Mouse (Mus musculus) heart, postnatal 0 days (tissue): ENCODE data around the gene Erg28.

Experiments
- CTCF ChIP-seq: IDR thresholded peaks from 2 replicates; pipeline ENCODE4 v1.5.1; 2016; ENCODE audit warnings: antibody characterized with exemption, control low read depth, low read depth
- EP300 ChIP-seq: IDR thresholded peaks from 2 replicates; pipeline ENCODE4 v1.6.1; 2016; ENCODE audit warnings: antibody characterized with exemption, low read depth

DNA sequence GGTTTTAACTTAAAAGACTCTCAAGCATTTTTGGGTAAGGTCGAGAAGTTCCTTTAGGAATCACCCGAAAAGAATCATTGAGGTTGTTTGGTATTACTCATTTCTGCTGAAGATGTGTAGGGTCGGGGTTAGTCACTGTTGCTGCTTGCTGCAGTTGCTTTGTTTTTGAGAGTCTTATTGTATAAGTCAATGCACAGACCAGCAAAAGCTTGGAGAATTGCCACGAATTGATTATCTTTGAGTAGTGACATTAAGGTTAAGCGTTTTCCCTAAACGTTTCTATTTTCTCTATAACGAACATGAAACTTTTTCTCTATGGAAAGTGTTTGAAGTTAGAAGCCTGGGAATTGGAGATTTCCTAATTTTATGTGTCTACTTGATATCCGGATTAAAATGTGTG, 1.0 kb upstream of the Erg28 start:
- TF ChIP-seq CTCF: no peak
- TF ChIP-seq EP300: no peak
